Mouse (Mus musculus) liver, postnatal 0 days (tissue): Measurements from ENCODE around the gene Gm45208.

Experiments used
- CTCF ChIP-seq: sonication (generic); IDR thresholded peaks from 2 replicates; pipeline ENCODE4 v1.5.1; 2016; ENCODE audit warnings: antibody characterized with exemption, low read depth
- EP300 ChIP-seq: IDR thresholded peaks from 2 replicates; pipeline ENCODE4 v1.6.1; 2016; ENCODE audit warnings: antibody characterized with exemption, low read depth, mild to moderate bottlenecking

GRCm38 (mm10) chrX:7779294-7779693, 57.2 kb downstream of the Gm45208 start:
- TF ChIP-seq CTCF (no peak), EP300 (no peak)
